Mouse (Mus musculus) limb, embryonic 14.5 days (tissue): Measurements from ENCODE around the gene Ivd. TPM values are rescaled to one million over a fixed set of nuclear protein-coding genes. Genes with fewer than 3 reads are reported as not detected.

Experiments
- ATAC-seq: fragments of 200-750 bp; cut with Nextera tagmentation; 2 replicates; pipeline ENCODE4 v1.8.0; 2017; ENCODE audit warnings: low read depth, moderate number of reproducible peaks, moderate TSS enrichment; ENCODE audit not compliant: low FRiP score
- DNase-seq: peaks from one replicate; pipeline ENCODE4 v3.0.0-alpha.2; 2015; ENCODE audit warnings: low spot score
- H3K27ac ChIP-seq: fragments of 300-500 bp; sonication (generic); replicated peaks from 2 replicates; pipeline ENCODE4 v1.5.1; 2014; ENCODE audit warnings: low read depth, mild to moderate bottlenecking, low read length, moderate library complexity, mixed read lengths
- H3K27me3 ChIP-seq: fragments of 300-500 bp; sonication (generic); 2 replicates; pipeline ENCODE4 v1.6.1; 2014; ENCODE audit warnings: low read length, mixed read lengths; ENCODE audit not compliant: control insufficient read depth, insufficient read depth
- H3K36me3 ChIP-seq: fragments of 300-500 bp; sonication (generic); 2 replicates; pipeline ENCODE4 v1.6.1; 2014; ENCODE audit warnings: mild to moderate bottlenecking, low read length, moderate library complexity, mixed read lengths; ENCODE audit not compliant: control insufficient read depth, insufficient read depth
- H3K4me1 ChIP-seq: fragments of 300-500 bp; sonication (generic); 2 replicates; pipeline ENCODE4 v1.6.1; 2014; ENCODE audit warnings: antibody characterized with exemption, low read length, mixed read lengths; ENCODE audit not compliant: control insufficient read depth, insufficient read depth
- H3K4me2 ChIP-seq: fragments of 300-500 bp; sonication (generic); replicated peaks from 2 replicates; pipeline ENCODE4 v1.6.1; 2014; ENCODE audit warnings: low read depth, mild to moderate bottlenecking, low read length, moderate library complexity; ENCODE audit not compliant: severe bottlenecking
- H3K4me3 ChIP-seq: fragments of 300-500 bp; sonication (generic); replicated peaks from 2 replicates; pipeline ENCODE4 v1.5.1; 2014; ENCODE audit warnings: low read length
- H3K9ac ChIP-seq: fragments of 300-500 bp; sonication (generic); 2 replicates; pipeline ENCODE4 v1.6.1; 2014; ENCODE audit warnings: mild to moderate bottlenecking, low read depth, low read length, moderate library complexity; ENCODE audit not compliant: severe bottlenecking
- H3K9me3 ChIP-seq: fragments of 300-500 bp; sonication (generic); 2 replicates; pipeline ENCODE4 v1.6.1; 2016; ENCODE audit warnings: low read length; ENCODE audit not compliant: control insufficient read depth
- POLR2A ChIP-seq: fragments of 200-500 bp; IDR thresholded peaks from 2 replicates; pipeline ENCODE4 v1.8.0; 2012; ENCODE audit warnings: inconsistent platforms, mild to moderate bottlenecking, moderate library complexity, borderline replicate concordance; ENCODE audit not compliant: insufficient read depth, insufficient read length; ENCODE audit errors: extremely low read depth
- WGBS: fragments of 180-500 bp; shearing (Covaris S2); extraction: QIAGEN DNeasy Blood & Tissue Kit; methylation state at CpG from one replicate; pipeline ENCODE4 v1.1.7; 2014; 5-methylcytosine and 5-hydroxymethylcytosine counted together
- polyA plus RNA-seq, 2 experiments: library from polyadenylated mRNA; depleted of rRNA in 1 of 2; stranded (reverse) in 1 of 2; unstranded in 1 of 2; fragments of >200 nt; fragmentation: Nextera tagmentation in 1 of 2; extraction: Ambion mirVana in 1 of 2; gene quantifications; 2 replicates each; pipeline versions ENCODE4 v1.2.1 to v1.2.3; 2012 to 2014

Ivd gene
- polyA plus RNA-seq, 2 experiments = 58.1 to 100 TPM

GRCm38 (mm10) chr2:118829096-118829495 lies 32.7 kb upstream of the Ivd start:
- 91% methylated on average over 5 of the region's 5 CpGs for WGBS
- Histone ChIP-seq H3K9ac (no peak overlapping the region), H3K4me2 (no peak overlapping the region), H3K9me3 (no peaks in the 10 kb centered on the region), H3K27ac (no peak overlapping the region), H3K4me3 (no peak overlapping the region), H3K36me3 (peaks cover 64% of the 10 kb centered on the region), H3K4me1 (no peaks in the 10 kb centered on the region), H3K27me3 (no peaks in the 10 kb centered on the region)
- DNase-seq = no peak
- TF ChIP-seq POLR2A = no peak
- no peak for ATAC-seq

GRCm38 (mm10) chr2:118834061-118834460 lies 27.7 kb upstream of the Ivd start:
- Histone ChIP-seq H3K4me2 (no peak overlapping the region), H3K9me3 (no peaks in the 10 kb centered on the region), H3K27ac (no peak overlapping the region), H3K9ac (no peak overlapping the region), H3K4me3 (no peak overlapping the region), H3K27me3 (no peaks in the 10 kb centered on the region), H3K36me3 (peaks cover 50% of the 10 kb centered on the region), H3K4me1 (no peaks in the 10 kb centered on the region)
- TF ChIP-seq POLR2A = no peak
- no peak for ATAC-seq
- no peak for DNase-seq
- WGBS = 96% methylated on average over 6 of the region's 6 CpGs

- Histone ChIP-seq H3K4me2 (no peak overlapping the region), H3K4me1 (no peaks in the 10 kb centered on the region), H3K27ac (no peak overlapping the region), H3K27me3 (no peaks in the 10 kb centered on the region), H3K4me3 (no peak overlapping the region), H3K9me3 (no peaks in the 10 kb centered on the region), H3K36me3 (peaks cover 41% of the 10 kb centered on the region), H3K9ac (no peak overlapping the region)
- DNase-seq = no peak
- TF ChIP-seq POLR2A = no peak
- WGBS = 68% methylated on average over 6 of the region's 6 CpGs
- no peak for ATAC-seq
Observed at GRCm38 (mm10) chr2:118835115-118835514, 26.6 kb upstream of the Ivd start.

- H3K9ac ChIP-seq = no peak overlapping the region
- no peak for ATAC-seq
- H3K4me3 ChIP-seq = no peak overlapping the region
- WGBS = 56% methylated on average over 5 of the region's 5 CpGs
- no peak for DNase-seq
- H3K4me1 ChIP-seq = no peaks in the 10 kb centered on the region
- H3K36me3 ChIP-seq = peaks cover 19% of the 10 kb centered on the region
- H3K27ac ChIP-seq = no peak overlapping the region
- no peaks in the 10 kb centered on the region for H3K9me3 ChIP-seq
- no peak for TF ChIP-seq POLR2A
- no peaks in the 10 kb centered on the region for H3K27me3 ChIP-seq
- no peak overlapping the region for H3K4me2 ChIP-seq
Observed at GRCm38 (mm10) chr2:118838330-118838729, 23.4 kb upstream of the Ivd start.

- DNase-seq (no peak), ATAC-seq (no peak)
- no peak for TF ChIP-seq POLR2A
- H3K9ac ChIP-seq = no peak overlapping the region
- no peaks in the 10 kb centered on the region for H3K27me3 ChIP-seq
- no peak overlapping the region for H3K27ac ChIP-seq
- 55% methylated on average over 5 of the region's 5 CpGs for WGBS
- no peaks in the 10 kb centered on the region for H3K36me3 ChIP-seq
- H3K4me1 ChIP-seq = 0 out of 2 replicates have a peak, but pooled peaks cover 1% of the 10 kb centered on the region
- H3K4me3 ChIP-seq = no peak overlapping the region
- no peak overlapping the region for H3K4me2 ChIP-seq
- H3K9me3 ChIP-seq = no peaks in the 10 kb centered on the region
Observed at GRCm38 (mm10) chr2:118841186-118841585, 20.6 kb upstream of the Ivd start.

GRCm38 (mm10) chr2:118841774-118842173 lies 20.0 kb upstream of the Ivd start:
- ATAC-seq = no peak
- H3K4me3 ChIP-seq = no peak overlapping the region
- no peak overlapping the region for H3K9ac ChIP-seq
- no peak overlapping the region for H3K27ac ChIP-seq
- 0 out of 2 replicates have a peak, but pooled peaks cover 3% of the 10 kb centered on the region for H3K4me1 ChIP-seq
- no peak overlapping the region for H3K4me2 ChIP-seq
- WGBS = 78% methylated on average over 4 of the region's 4 CpGs
- H3K27me3 ChIP-seq = no peaks in the 10 kb centered on the region
- H3K9me3 ChIP-seq = no peaks in the 10 kb centered on the region
- H3K36me3 ChIP-seq = no peaks in the 10 kb centered on the region
- no peak for TF ChIP-seq POLR2A
- DNase-seq = no peak
